Mouse (Mus musculus) spleen, adult 2 months (tissue): ENCODE measurements around the gene Cfb. TPM values are rescaled to one million over a fixed set of nuclear protein-coding genes. Genes with fewer than 3 reads are reported as not detected.

Source experiments
- DNase-seq, 2 experiments: peaks; one replicate each; pipeline versions ENCODE4 v3.0.0 to v3.0.0-alpha.2; 2012 to 2021; ENCODE audit warnings: low spot score in 2 of 2, low read depth in 1 of 2
- H3K27ac ChIP-seq: fragments of 200-500 bp; 2 replicates; pipeline ENCODE4 v1.5.1; 2012; ENCODE audit warnings: low read length, inconsistent platforms; ENCODE audit not compliant: insufficient read depth
- H3K27me3 ChIP-seq: fragments of 200-500 bp; 2 replicates; pipeline ENCODE4 v1.6.1; 2012; ENCODE audit warnings: mild to moderate bottlenecking, moderate library complexity, low read length, inconsistent platforms; ENCODE audit not compliant: control insufficient read depth, insufficient read depth
- H3K36me3 ChIP-seq: fragments of 200-500 bp; 2 replicates; pipeline ENCODE4 v1.6.1; 2012; ENCODE audit warnings: mild to moderate bottlenecking, low read length, inconsistent platforms; ENCODE audit not compliant: control insufficient read depth, insufficient read depth
- H3K4me1 ChIP-seq: fragments of 200-500 bp; 2 replicates; pipeline ENCODE4 v1.6.1; 2011; ENCODE audit warnings: inconsistent platforms; ENCODE audit not compliant: control insufficient read depth, insufficient read depth, insufficient read length
- H3K4me3 ChIP-seq: fragments of 200-500 bp; 2 replicates; pipeline ENCODE4 v1.5.1; 2011; ENCODE audit warnings: mild to moderate bottlenecking, inconsistent platforms; ENCODE audit not compliant: insufficient read depth, insufficient read length; ENCODE audit errors: extremely low read depth
- CTCF ChIP-seq: fragments of 200-500 bp; IDR thresholded peaks from 2 replicates; pipeline ENCODE4 v1.5.1; 2011; ENCODE audit warnings: mild to moderate bottlenecking, inconsistent platforms; ENCODE audit not compliant: insufficient read depth, insufficient read length, insufficient replicate concordance; ENCODE audit errors: extremely low read depth
- POLR2A ChIP-seq: fragments of 200-500 bp; IDR thresholded peaks from 2 replicates; pipeline ENCODE4 v1.6.1; 2011; ENCODE audit warnings: low read depth, low read length, inconsistent platforms
- WGBS: fragments of 180-500 bp; shearing (Covaris S2); methylation state at CpG from one replicate; pipeline ENCODE4 v1.1.7; 2018; 5-methylcytosine and 5-hydroxymethylcytosine counted together
- polyA plus RNA-seq: library from polyadenylated mRNA; depleted of rRNA; stranded (reverse); fragments of >200 nt; gene quantifications from 2 replicates; pipeline ENCODE4 v1.2.3, GENCODE M21; 2012

The Cfb gene
- polyA plus RNA-seq, 1 experiment = 22.8 TPM

GRCm38 (mm10) chr17:34865981-34866380 lies 3.7 kb upstream of the Cfb start:
- Histone ChIP-seq H3K4me3 (no peak overlapping the region), H3K27ac (no peak overlapping the region), H3K4me1 (no peaks in the 10 kb centered on the region), H3K36me3 (no peaks in the 10 kb centered on the region), H3K27me3 (no peaks in the 10 kb centered on the region)
- WGBS = 60% methylated on average over 7 of the region's 7 CpGs
- TF ChIP-seq POLR2A (no peak), CTCF (no peak)
- no peak for DNase-seq

- Histone ChIP-seq H3K4me1 (no peaks in the 10 kb centered on the region), H3K27ac (peak overlapping the region; percentile 38), H3K4me3 (no peak overlapping the region), H3K36me3 (no peaks in the 10 kb centered on the region), H3K27me3 (no peaks in the 10 kb centered on the region)
- WGBS = 77% methylated on average over 13 of the region's 13 CpGs
- TF ChIP-seq POLR2A = no peak
- no peak for TF ChIP-seq CTCF
- DNase-seq = no peak
These were observed 458 bp downstream of the Cfb start for GRCm38 (mm10) chr17:34861704-34862415.

- Histone ChIP-seq H3K27me3 (no peaks in the 10 kb centered on the region), H3K36me3 (no peaks in the 10 kb centered on the region), H3K4me3 (no peak overlapping the region), H3K4me1 (no peaks in the 10 kb centered on the region), H3K27ac (no peak overlapping the region)
- no peak for TF ChIP-seq CTCF
- TF ChIP-seq POLR2A = no peak
- DNase-seq = no peak
- 90% methylated on average over 9 of the region's 9 CpGs for WGBS
These were observed 1.8 kb downstream of the Cfb start for GRCm38 (mm10) chr17:34860514-34860913.

GRCm38 (mm10) chr17:34858670-34859069 lies 3.6 kb downstream of the Cfb start:
- no peaks in the 10 kb centered on the region for H3K27me3 ChIP-seq
- no peaks in the 10 kb centered on the region for H3K4me1 ChIP-seq
- DNase-seq = no peak
- H3K27ac ChIP-seq = peak overlapping the region; percentile 27; the same call in 1 of the 2 replicates
- TF ChIP-seq CTCF (no peak), POLR2A (no peak)
- 8% methylated on average over 4 of the region's 4 CpGs for WGBS
- H3K36me3 ChIP-seq = peaks cover 8% of the 10 kb centered on the region
- no peak overlapping the region for H3K4me3 ChIP-seq

- TF ChIP-seq POLR2A (no peak), CTCF (peak; percentile 75; the same call in 1 of the 2 replicates)
- Histone ChIP-seq H3K36me3 (peaks cover 12% of the 10 kb centered on the region), H3K27me3 (no peaks in the 10 kb centered on the region), H3K4me3 (no peak overlapping the region), H3K4me1 (peaks cover 5% of the 10 kb centered on the region; the same call in 1 of the 2 replicates), H3K27ac (no peak overlapping the region)
- 46% methylated on average over 3 of the region's 3 CpGs for WGBS
- DNase-seq = peak in 1 of 2 experiments; percentile 52
These were observed 6.5 kb downstream of the Cfb start for GRCm38 (mm10) chr17:34855825-34856224.

- 88% methylated on average over 3 of the region's 3 CpGs for WGBS
- no peak for DNase-seq
- H3K4me1 ChIP-seq = peaks cover 7% of the 10 kb centered on the region; the same call in 1 of the 2 replicates
These were observed 7.6 kb downstream of the Cfb start for GRCm38 (mm10) chr17:34854761-34855160.

GRCm38 (mm10) chr17:34853511-34853910 lies 8.8 kb downstream of the Cfb start:
- Histone ChIP-seq H3K36me3 (peaks cover 12% of the 10 kb centered on the region), H3K27me3 (no peaks in the 10 kb centered on the region), H3K4me3 (no peak overlapping the region), H3K4me1 (peaks cover 12% of the 10 kb centered on the region; the same call in 1 of the 2 replicates), H3K27ac (no peak overlapping the region)
- no peak for TF ChIP-seq CTCF
- TF ChIP-seq POLR2A = no peak
- no peak for DNase-seq
- WGBS = 91% methylated on average over 8 of the region's 8 CpGs

More at GRCm38 (mm10) chr17:34854761-34855160, 7.6 kb downstream of the Cfb start:
- Histone ChIP-seq H3K27me3 (no peaks in the 10 kb centered on the region), H3K4me3 (no peak overlapping the region), H3K36me3 (peaks cover 12% of the 10 kb centered on the region), H3K27ac (no peak overlapping the region)
- no peak for TF ChIP-seq CTCF
- TF ChIP-seq POLR2A = no peak
